Mouse (Mus musculus): ENCODE data around the gene Mesp2.

DNA sequence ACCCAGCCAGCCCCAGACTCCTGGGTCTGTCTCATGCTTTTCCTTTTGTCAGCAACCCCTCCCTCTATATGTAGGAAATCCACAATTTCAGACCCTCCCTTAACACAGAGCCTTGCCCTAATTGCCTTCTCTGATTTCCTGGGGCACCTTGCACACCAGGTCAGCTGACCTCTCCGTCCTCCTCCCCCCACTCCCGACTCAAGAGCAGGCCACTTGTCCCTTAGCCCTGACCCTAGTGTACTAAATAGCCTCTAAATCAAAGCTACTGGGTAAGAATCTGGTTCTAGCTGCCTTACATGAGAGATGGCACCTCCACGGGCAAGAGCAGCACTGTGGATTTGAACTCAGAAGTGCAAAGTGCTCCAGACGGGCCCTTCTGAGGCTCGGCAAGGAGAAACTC is 8.5 kb upstream of the Mesp2 start:
- TF ChIP-seq POLR2A (IDR thresholded peaks at IDR 0.05; ENCODE audit: low read depth, low read length) (no peak), CTCF (conservative IDR thresholded peaks at IDR 0.05; ENCODE audit: insufficient read depth, insufficient read length, low read depth, low read length) (no peak)
